Mouse (Mus musculus): Measurements from ENCODE around the gene Omt2b. TPM values are rescaled to one million over a fixed set of nuclear protein-coding genes. Genes with fewer than 3 reads are reported as not detected.

The Omt2b gene
- polyA plus RNA-seq, 2 experiments, result not detected

DNA sequence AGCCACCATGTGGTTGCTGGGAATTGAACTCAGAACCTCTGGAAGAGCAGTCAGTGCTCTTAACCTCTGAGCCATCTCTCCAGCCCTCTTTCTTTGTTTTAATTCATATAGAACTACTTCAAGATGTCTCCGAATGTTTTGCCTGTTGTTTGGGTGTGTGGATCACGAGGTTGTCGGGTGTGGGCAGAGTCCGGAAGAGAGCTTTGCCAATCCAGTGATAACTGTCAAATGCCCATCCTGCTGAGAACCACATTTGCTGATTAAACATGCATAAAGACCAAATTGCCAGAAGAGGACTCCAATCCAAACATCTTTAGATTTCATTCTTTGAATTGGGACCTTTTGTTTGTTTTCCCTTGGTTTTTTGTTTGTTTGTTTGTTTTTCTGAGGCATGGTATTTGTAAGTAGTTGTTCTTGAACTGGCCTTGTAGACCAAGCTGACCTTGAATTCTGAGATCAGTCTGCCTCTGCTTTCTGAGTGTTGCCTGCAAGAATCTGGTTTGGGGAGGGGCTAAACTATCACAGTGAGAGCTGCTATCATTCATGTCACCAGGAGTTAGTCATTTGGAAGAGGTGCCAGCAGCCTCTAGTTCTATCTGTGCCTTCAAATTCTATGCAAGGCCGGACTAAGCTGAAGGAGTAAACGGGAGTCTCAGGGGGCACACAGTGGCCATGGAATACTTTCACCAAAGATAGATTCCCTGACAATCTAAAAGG lies 24.3 kb downstream of the Omt2b start:
- WGBS, result 82% methylated on average over 6 of the region's 6 CpGs

DNA sequence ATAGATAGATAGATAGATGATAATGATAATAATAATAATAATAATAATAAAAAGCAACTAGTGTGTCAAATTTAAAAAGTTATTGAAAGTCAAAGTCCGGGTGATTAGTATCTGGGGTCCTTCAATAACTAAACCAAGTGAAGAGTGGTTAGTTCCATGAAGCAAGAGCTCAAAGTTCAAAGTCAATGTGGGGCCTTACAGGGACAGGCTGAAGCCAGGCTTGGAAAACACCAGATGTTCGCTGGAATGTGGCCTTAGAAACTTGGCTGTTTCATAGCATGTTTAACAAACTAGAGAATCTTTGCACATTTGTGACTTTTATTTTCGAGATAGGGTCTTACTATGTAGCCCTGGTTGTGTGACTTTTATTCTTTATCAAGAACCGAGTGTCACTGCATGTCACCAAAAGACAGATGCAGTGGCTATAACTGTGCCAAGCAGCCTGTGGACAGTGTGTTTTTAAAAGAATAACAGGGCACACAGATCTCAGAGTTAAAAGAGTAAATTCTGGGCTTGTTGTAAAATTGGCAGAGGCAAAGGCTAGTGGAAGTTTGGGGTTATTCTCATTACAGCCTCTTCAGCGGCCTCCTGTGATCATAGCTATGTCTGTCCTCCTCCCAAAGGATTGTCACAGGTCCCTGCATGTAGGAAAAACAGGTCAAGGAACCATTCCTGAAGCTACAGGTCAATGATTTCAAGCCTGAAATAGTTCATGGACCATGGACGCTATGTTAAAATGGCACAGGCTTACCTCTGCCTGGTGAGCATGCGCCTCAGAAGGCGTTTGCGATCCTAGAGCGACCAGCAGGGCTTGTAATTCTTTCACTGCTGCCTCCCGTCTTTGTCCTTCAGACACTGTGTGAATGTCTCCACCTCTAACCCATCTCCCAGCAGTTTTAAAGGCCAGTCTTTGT lies 27.5 kb downstream of the Omt2b start:
- ATAC-seq (ENCODE audit: low FRiP score, low read depth) (no peak), DNase-seq (ENCODE audit: low spot score) (no peak)
- Histone ChIP-seq H3K27me3 (ENCODE audit: control insufficient read depth, insufficient read depth, low read length) (no peaks in the 10 kb centered on the region), H3K9me3 (ENCODE audit: control insufficient read depth, low read length) (no peaks in the 10 kb centered on the region), H3K9ac (ENCODE audit: low read depth, low read length, severe bottlenecking) (no peak overlapping the region), H3K4me3 (replicated peaks; ENCODE audit: low read length) (no peak overlapping the region), H3K4me1 (ENCODE audit: control insufficient read depth, insufficient read depth, low read length) (no peaks in the 10 kb centered on the region), H3K27ac (replicated peaks; ENCODE audit: low read depth, low read length) (no peak overlapping the region), H3K4me2 (replicated peaks; ENCODE audit: low read depth, low read length, severe bottlenecking) (no peak overlapping the region), H3K36me3 (ENCODE audit: control insufficient read depth, insufficient read depth, low read length) (no peaks in the 10 kb centered on the region)
- TF ChIP-seq POLR2A (IDR thresholded peaks at IDR 0.05; ENCODE audit: borderline replicate concordance, extremely low read depth, insufficient read depth, insufficient read length), result no peak
- WGBS, result 75% methylated on average over 11 of the region's 11 CpGs

More for the DNA sequence above, 24.3 kb downstream of the Omt2b start:
- H3K9ac ChIP-seq (ENCODE audit: low read depth, low read length, severe bottlenecking), result no peak overlapping the region
- H3K4me3 ChIP-seq (replicated peaks; ENCODE audit: low read length), result no peak overlapping the region
- no peaks in the 10 kb centered on the region for H3K4me1 ChIP-seq (ENCODE audit: control insufficient read depth, insufficient read depth, low read length)
- H3K4me2 ChIP-seq (replicated peaks; ENCODE audit: low read depth, low read length, severe bottlenecking), result no peak overlapping the region
- no peak for TF ChIP-seq POLR2A (IDR thresholded peaks at IDR 0.05; ENCODE audit: borderline replicate concordance, extremely low read depth, insufficient read depth, insufficient read length)
- no peaks in the 10 kb centered on the region for H3K36me3 ChIP-seq (ENCODE audit: control insufficient read depth, insufficient read depth, low read length)
- ATAC-seq (ENCODE audit: low FRiP score, low read depth) (no peak), DNase-seq (ENCODE audit: low spot score) (no peak)
- no peaks in the 10 kb centered on the region for H3K9me3 ChIP-seq (ENCODE audit: control insufficient read depth, low read length)
- no peak overlapping the region for H3K27ac ChIP-seq (replicated peaks; ENCODE audit: low read depth, low read length)
- no peaks in the 10 kb centered on the region for H3K27me3 ChIP-seq (ENCODE audit: control insufficient read depth, insufficient read depth, low read length)

DNA sequence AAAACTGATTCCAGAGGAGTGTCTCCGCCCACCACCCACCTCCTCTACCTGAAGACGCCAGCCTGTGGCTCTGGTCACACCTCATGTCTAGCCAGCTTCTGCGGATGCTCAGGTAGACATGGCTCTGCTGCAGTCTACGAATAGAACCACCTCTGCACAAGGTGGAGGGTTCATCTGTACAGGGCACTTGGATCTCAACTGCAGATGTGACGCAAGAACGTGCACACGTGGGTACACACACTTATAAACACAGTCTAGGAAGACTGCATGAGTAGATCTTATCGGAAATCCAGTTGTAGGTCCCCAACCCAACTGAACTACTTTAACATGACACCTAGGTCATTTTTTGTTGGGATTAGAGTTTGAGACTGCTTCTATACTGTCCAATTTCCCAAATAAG lies 28.2 kb downstream of the Omt2b start, which contains the start of gene Gsta2:
TSS of gene Gsta2 (minus strand) at position 178 of the 400 bp plus-strand sequence.
- Histone ChIP-seq H3K4me3 (replicated peaks; ENCODE audit: low read length) (no peak within 1 kb of the TSS), H3K27ac (replicated peaks; ENCODE audit: low read depth, low read length) (no peak within 1 kb of the TSS), H3K4me1 (ENCODE audit: control insufficient read depth, insufficient read depth, low read length) (no peaks in the 10 kb centered on the region), H3K36me3 (ENCODE audit: control insufficient read depth, insufficient read depth, low read length) (no peaks in the 10 kb centered on the region), H3K9me3 (ENCODE audit: control insufficient read depth, low read length) (no peaks in the 10 kb centered on the region), H3K27me3 (ENCODE audit: control insufficient read depth, insufficient read depth, low read length) (no peaks in the 10 kb centered on the region), H3K4me2 (replicated peaks; ENCODE audit: low read depth, low read length, severe bottlenecking) (no peak within 1 kb of the TSS), H3K9ac (ENCODE audit: low read depth, low read length, severe bottlenecking) (no peak within 1 kb of the TSS)
- ATAC-seq (ENCODE audit: low FRiP score, low read depth) (no peak), DNase-seq (ENCODE audit: low spot score) (no peak)
- WGBS, result 86% methylated on average over 8 of the region's 8 CpGs
- no peak for TF ChIP-seq POLR2A (IDR thresholded peaks at IDR 0.05; ENCODE audit: borderline replicate concordance, extremely low read depth, insufficient read depth, insufficient read length)

DNA sequence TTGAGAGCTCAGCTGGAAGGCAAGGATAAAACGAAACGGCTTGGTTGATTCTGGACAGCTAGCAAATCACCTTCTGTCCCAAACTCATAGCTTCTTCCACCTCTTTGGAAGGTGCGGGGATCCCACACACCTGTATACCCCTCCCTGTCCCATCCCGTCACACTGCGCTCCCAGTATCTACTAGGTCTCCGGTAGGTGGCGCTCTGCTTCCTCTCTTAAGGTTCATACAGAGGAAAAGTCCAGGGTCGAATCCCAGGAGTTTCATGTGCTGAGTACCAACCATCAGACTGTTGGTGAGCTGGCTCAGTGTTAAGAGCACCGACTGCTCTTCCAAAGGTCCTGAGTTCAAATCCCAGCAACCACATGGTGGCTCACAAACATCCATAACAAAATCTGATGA lies 30.7 kb downstream of the Omt2b start:
- no peak for ATAC-seq (ENCODE audit: low FRiP score, low read depth)
- WGBS, result 14% methylated on average over 9 of the region's 9 CpGs

DNA sequence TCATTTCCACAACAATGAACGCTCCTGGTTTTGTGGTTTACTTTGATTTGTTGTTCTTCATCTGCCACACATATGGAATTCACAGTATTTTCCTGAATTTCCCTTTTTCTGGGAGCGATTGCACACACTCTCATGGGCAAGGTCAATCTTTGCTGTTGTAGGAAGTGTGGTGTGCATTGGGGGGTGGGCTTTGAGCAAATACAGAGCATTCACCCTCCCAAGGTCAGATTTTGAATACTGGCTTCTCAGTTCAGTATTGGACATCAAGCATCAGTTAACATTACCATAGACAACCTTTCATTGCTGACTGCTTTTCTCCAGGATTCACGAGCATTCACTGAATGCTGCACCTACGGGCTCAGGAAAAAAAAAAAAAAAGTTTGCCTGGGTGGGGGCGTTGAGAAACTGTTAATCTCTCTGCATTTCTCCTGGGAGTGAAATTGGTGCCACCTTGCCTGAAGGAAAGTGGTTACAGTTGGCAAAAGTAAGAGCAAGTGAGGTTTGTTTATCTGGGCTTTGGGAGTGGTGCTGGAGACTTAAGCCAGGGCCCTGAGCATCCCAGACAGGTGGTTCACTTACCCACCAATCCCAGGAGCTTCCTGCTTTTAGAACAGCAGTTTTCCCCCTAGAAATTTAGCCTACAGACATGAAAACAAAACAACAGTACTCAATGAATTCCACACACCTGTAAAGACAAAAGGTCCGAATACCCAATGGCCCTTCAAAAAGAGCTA lies 32.5 kb downstream of the Omt2b start:
- Histone ChIP-seq H3K36me3 (ENCODE audit: control insufficient read depth, insufficient read depth, low read length) (no peaks in the 10 kb centered on the region), H3K9ac (ENCODE audit: low read depth, low read length, severe bottlenecking) (no peak overlapping the region), H3K27me3 (ENCODE audit: control insufficient read depth, insufficient read depth, low read length) (no peaks in the 10 kb centered on the region), H3K4me3 (replicated peaks; ENCODE audit: low read length) (no peak overlapping the region), H3K4me2 (replicated peaks; ENCODE audit: low read depth, low read length, severe bottlenecking) (no peak overlapping the region), H3K27ac (replicated peaks; ENCODE audit: low read depth, low read length) (no peak overlapping the region), H3K4me1 (ENCODE audit: control insufficient read depth, insufficient read depth, low read length) (no peaks in the 10 kb centered on the region), H3K9me3 (ENCODE audit: control insufficient read depth, low read length) (no peaks in the 10 kb centered on the region)
- DNase-seq (ENCODE audit: low spot score), result no peak
- no peak for TF ChIP-seq POLR2A (IDR thresholded peaks at IDR 0.05; ENCODE audit: borderline replicate concordance, extremely low read depth, insufficient read depth, insufficient read length)
- 76% methylated on average over 6 of the region's 6 CpGs for WGBS
- ATAC-seq (ENCODE audit: low FRiP score, low read depth), result no peak

More for the DNA sequence above, 30.7 kb downstream of the Omt2b start:
- no peak for TF ChIP-seq POLR2A (IDR thresholded peaks at IDR 0.05; ENCODE audit: borderline replicate concordance, extremely low read depth, insufficient read depth, insufficient read length)
- no peaks in the 10 kb centered on the region for H3K36me3 ChIP-seq (ENCODE audit: control insufficient read depth, insufficient read depth, low read length)
- H3K4me3 ChIP-seq (replicated peaks; ENCODE audit: low read length), result no peak overlapping the region
- H3K27ac ChIP-seq (replicated peaks; ENCODE audit: low read depth, low read length), result no peak overlapping the region
- H3K4me2 ChIP-seq (replicated peaks; ENCODE audit: low read depth, low read length, severe bottlenecking), result no peak overlapping the region
- DNase-seq (ENCODE audit: low spot score), result peak; percentile 82
- H3K9me3 ChIP-seq (ENCODE audit: control insufficient read depth, low read length), result no peaks in the 10 kb centered on the region
- no peak overlapping the region for H3K9ac ChIP-seq (ENCODE audit: low read depth, low read length, severe bottlenecking)
- H3K27me3 ChIP-seq (ENCODE audit: control insufficient read depth, insufficient read depth, low read length), result no peaks in the 10 kb centered on the region
- no peaks in the 10 kb centered on the region for H3K4me1 ChIP-seq (ENCODE audit: control insufficient read depth, insufficient read depth, low read length)
